Mouse (Mus musculus) liver, embryonic 15.5 days (tissue): Measurements from ENCODE around the gene Tpr. TPM values are rescaled to one million over a fixed set of nuclear protein-coding genes. Genes with fewer than 3 reads are reported as not detected.

Experiments
- ATAC-seq: fragments of 200-750 bp; cut with Nextera tagmentation; 2 replicates; pipeline ENCODE4 v1.8.0; 2017; ENCODE audit warnings: moderate number of reproducible peaks, mild to moderate bottlenecking, moderate library complexity; ENCODE audit not compliant: insufficient read depth
- H3K27ac ChIP-seq: fragments of 300-500 bp; sonication (generic); replicated peaks from 2 replicates; pipeline ENCODE4 v1.5.1; 2015; ENCODE audit warnings: mild to moderate bottlenecking, inconsistent platforms
- H3K27me3 ChIP-seq: fragments of 300-500 bp; sonication (generic); 2 replicates; pipeline ENCODE4 v1.6.1; 2015; ENCODE audit warnings: mild to moderate bottlenecking, inconsistent platforms
- H3K36me3 ChIP-seq: fragments of 300-500 bp; sonication (generic); replicated peaks from 2 replicates; pipeline ENCODE4 v1.6.1; 2015; ENCODE audit warnings: moderate library complexity, mild to moderate bottlenecking, inconsistent platforms
- H3K4me1 ChIP-seq: fragments of 300-500 bp; sonication (generic); replicated peaks from 2 replicates; pipeline ENCODE4 v1.6.1; 2015; ENCODE audit warnings: inconsistent platforms
- H3K4me2 ChIP-seq: fragments of 300-500 bp; sonication (generic); 2 replicates; pipeline ENCODE4 v1.6.1; 2015; ENCODE audit warnings: moderate library complexity, mild to moderate bottlenecking, inconsistent platforms
- H3K4me3 ChIP-seq: fragments of 300-500 bp; sonication (generic); replicated peaks from 2 replicates; pipeline ENCODE4 v1.5.1; 2015; ENCODE audit warnings: mild to moderate bottlenecking, inconsistent platforms
- H3K9ac ChIP-seq: fragments of 300-500 bp; sonication (generic); 2 replicates; pipeline ENCODE4 v1.6.1; 2015; ENCODE audit warnings: moderate library complexity, mild to moderate bottlenecking, inconsistent platforms
- H3K9me3 ChIP-seq: fragments of 300-500 bp; sonication (generic); replicated peaks from 2 replicates; pipeline ENCODE4 v1.6.1; 2016; ENCODE audit warnings: inconsistent platforms
- WGBS: fragments of 180-500 bp; shearing (Covaris S2); methylation state at CpG from one replicate; pipeline ENCODE4 v1.1.7; 2015; ENCODE audit warnings: mixed read lengths; ENCODE audit not compliant: insufficient replicate concordance; 5-methylcytosine and 5-hydroxymethylcytosine counted together
- polyA plus RNA-seq: library from polyadenylated mRNA; unstranded; fragments of >200 nt; fragmentation: Nextera tagmentation; extraction: Ambion mirVana; gene quantifications from 2 replicates; pipeline ENCODE4 v1.2.1, GENCODE M21; 2015

Tpr gene
- polyA plus RNA-seq, 1 experiment from 2014 or later: 67.2 TPM

GRCm38 (mm10) chr1:150463068-150463467 is 70.4 kb downstream of the Tpr start:
- H3K4me1 ChIP-seq: no peaks in the 10 kb centered on the region
- H3K4me2 ChIP-seq: no peak overlapping the region
- H3K36me3 ChIP-seq: no peaks in the 10 kb centered on the region
- H3K27ac ChIP-seq: no peak overlapping the region
- no peaks in the 10 kb centered on the region for H3K27me3 ChIP-seq
- no peaks in the 10 kb centered on the region for H3K9me3 ChIP-seq
- no peak for ATAC-seq
- H3K9ac ChIP-seq: no peak overlapping the region
- no peak overlapping the region for H3K4me3 ChIP-seq
- WGBS: 66% methylated on average over 5 of the region's 5 CpGs

- no peak for ATAC-seq
- H3K9me3 ChIP-seq: no peaks in the 10 kb centered on the region
- H3K4me2 ChIP-seq: no peak overlapping the region
- H3K9ac ChIP-seq: no peak overlapping the region
- no peaks in the 10 kb centered on the region for H3K4me1 ChIP-seq
- no peak overlapping the region for H3K4me3 ChIP-seq
- no peaks in the 10 kb centered on the region for H3K36me3 ChIP-seq
- 63% methylated on average over 4 of the region's 4 CpGs for WGBS
- no peak overlapping the region for H3K27ac ChIP-seq
- no peaks in the 10 kb centered on the region for H3K27me3 ChIP-seq
Measured at GRCm38 (mm10) chr1:150463691-150464090, 71.1 kb downstream of the Tpr start.

GRCm38 (mm10) chr1:150465364-150465763 is 72.7 kb downstream of the Tpr start:
- no peak overlapping the region for H3K27ac ChIP-seq
- H3K9ac ChIP-seq: no peak overlapping the region
- H3K36me3 ChIP-seq: no peaks in the 10 kb centered on the region
- H3K4me1 ChIP-seq: no peaks in the 10 kb centered on the region
- no peaks in the 10 kb centered on the region for H3K27me3 ChIP-seq
- WGBS: 55% methylated on average over 10 of the region's 10 CpGs
- H3K4me3 ChIP-seq: no peak overlapping the region
- no peaks in the 10 kb centered on the region for H3K9me3 ChIP-seq
- ATAC-seq: no peak
- no peak overlapping the region for H3K4me2 ChIP-seq

DNA sequence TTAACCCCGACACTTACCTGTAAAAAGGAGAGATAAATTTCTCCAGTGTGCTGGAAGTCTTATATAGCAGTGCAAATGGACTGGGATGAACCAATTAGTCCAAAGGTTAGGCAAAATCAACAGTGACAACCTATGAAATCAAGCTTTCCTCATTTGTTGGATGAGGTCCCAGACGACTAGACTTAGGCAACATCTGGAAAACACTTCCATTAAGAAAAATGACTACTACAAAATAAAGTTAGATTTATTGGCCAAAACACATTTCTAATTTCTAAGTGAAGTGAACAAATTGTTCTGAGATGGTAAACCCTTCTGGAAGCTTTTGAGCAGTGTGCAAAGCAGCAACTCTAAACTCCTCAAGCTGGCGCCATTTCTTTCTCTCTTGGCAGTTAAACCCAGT is 73.5 kb downstream of the Tpr start, which contains the start of gene Prg4:
Prg4 (minus strand) TSS at position 34 of the 400 bp plus-strand sequence.
- 66% methylated on average over 3 of the region's 3 CpGs for WGBS
- Histone ChIP-seq H3K27me3 (no peaks in the 10 kb centered on the region), H3K4me2 (no peak within 1 kb of the TSS), H3K36me3 (no peaks in the 10 kb centered on the region), H3K9me3 (no peaks in the 10 kb centered on the region), H3K4me1 (no peaks in the 10 kb centered on the region), H3K27ac (no peak within 1 kb of the TSS), H3K4me3 (no peak within 1 kb of the TSS), H3K9ac (no peak within 1 kb of the TSS)
- no peak for ATAC-seq

- ATAC-seq: no peak
Measured at GRCm38 (mm10) chr1:150469992-150470391, 77.4 kb downstream of the Tpr start.

GRCm38 (mm10) chr1:150472525-150472924 is 79.9 kb downstream of the Tpr start:
- Histone ChIP-seq H3K27me3 (no peaks in the 10 kb centered on the region), H3K9ac (no peak overlapping the region), H3K4me3 (no peak overlapping the region), H3K4me2 (no peak overlapping the region), H3K9me3 (no peaks in the 10 kb centered on the region), H3K36me3 (no peaks in the 10 kb centered on the region), H3K27ac (no peak overlapping the region), H3K4me1 (no peaks in the 10 kb centered on the region)
- no peak for ATAC-seq
- 65% methylated on average over 7 of the region's 7 CpGs for WGBS

More at GRCm38 (mm10) chr1:150469992-150470391, 77.4 kb downstream of the Tpr start:
- Histone ChIP-seq H3K9ac (no peak overlapping the region), H3K27me3 (no peaks in the 10 kb centered on the region), H3K4me3 (no peak overlapping the region), H3K27ac (no peak overlapping the region), H3K9me3 (no peaks in the 10 kb centered on the region), H3K4me2 (no peak overlapping the region), H3K36me3 (no peaks in the 10 kb centered on the region), H3K4me1 (no peaks in the 10 kb centered on the region)
- 14% methylated on average over 3 of the region's 3 CpGs for WGBS

- Histone ChIP-seq H3K9ac (no peak overlapping the region), H3K9me3 (no peaks in the 10 kb centered on the region), H3K4me3 (no peak overlapping the region), H3K36me3 (no peaks in the 10 kb centered on the region), H3K27me3 (no peaks in the 10 kb centered on the region), H3K4me1 (no peaks in the 10 kb centered on the region), H3K27ac (no peak overlapping the region), H3K4me2 (no peak overlapping the region)
- WGBS: 59% methylated on average over 5 of the region's 5 CpGs
- no peak for ATAC-seq
Measured at GRCm38 (mm10) chr1:150480674-150481073, 88.0 kb downstream of the Tpr start.

DNA sequence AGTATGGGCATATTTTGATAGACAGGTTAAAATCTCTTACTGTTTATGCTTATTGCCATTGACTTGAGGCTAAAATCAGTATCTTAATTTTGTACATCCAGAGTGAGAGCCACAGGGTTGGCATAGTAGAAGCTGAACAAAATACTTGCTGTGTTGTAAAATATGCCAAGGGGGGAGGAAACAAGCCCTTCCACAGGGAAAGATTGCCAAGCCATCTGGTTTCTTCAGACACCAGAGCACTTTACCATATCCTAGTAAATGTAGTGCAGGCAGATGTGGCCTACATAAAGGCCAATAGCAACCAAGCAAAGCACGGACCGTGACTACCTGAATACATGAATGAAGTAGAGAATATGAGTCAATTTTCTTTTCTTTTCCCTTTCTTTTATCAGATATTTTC is 96.5 kb downstream of the Tpr start:
- Histone ChIP-seq H3K4me3 (no peak overlapping the region), H3K4me2 (no peak overlapping the region), H3K9me3 (no peaks in the 10 kb centered on the region), H3K4me1 (no peaks in the 10 kb centered on the region), H3K27ac (no peak overlapping the region), H3K27me3 (no peaks in the 10 kb centered on the region), H3K9ac (no peak overlapping the region), H3K36me3 (no peaks in the 10 kb centered on the region)
- no peak for ATAC-seq
- 85% methylated on average over 2 of the region's 2 CpGs for WGBS

DNA sequence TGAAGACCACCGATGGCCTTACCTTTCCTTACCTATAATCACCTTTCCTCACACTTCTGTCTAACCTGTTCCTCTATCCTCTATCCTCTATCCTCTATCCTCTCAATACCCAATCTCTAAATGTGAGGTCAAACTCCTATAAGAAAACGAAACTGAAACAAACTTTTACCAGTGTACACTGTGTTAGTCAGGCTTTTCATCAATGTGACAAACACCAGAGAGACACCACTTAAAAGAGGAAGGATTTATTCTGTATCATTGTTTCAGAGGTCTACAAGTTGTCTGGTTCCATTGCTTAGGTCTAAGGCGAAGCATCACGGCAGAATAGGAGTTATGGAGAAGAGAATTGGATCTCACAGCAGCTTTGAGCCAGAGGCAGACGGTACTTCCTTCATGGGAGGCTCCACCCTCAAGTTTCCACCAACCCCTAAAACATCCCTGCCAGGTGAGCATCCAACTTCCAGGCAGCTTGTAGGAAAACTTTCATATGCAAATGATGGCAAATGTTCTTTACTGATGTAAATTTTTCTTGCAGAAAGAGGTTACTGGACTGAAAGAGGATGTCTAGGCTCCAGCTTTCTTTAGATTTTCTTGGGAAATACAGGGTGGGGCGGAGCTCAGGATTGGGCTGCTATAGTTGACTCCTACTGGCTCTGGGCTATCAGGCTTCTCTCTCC is 104.1 kb downstream of the Tpr start:
- H3K4me2 ChIP-seq: no peak overlapping the region
- H3K9ac ChIP-seq: no peak overlapping the region
- H3K4me1 ChIP-seq: no peaks in the 10 kb centered on the region
- H3K27me3 ChIP-seq: no peaks in the 10 kb centered on the region
- no peak overlapping the region for H3K27ac ChIP-seq
- WGBS: 52% methylated on average over 6 of the region's 6 CpGs
- no peak overlapping the region for H3K4me3 ChIP-seq
- H3K9me3 ChIP-seq: no peaks in the 10 kb centered on the region
- H3K36me3 ChIP-seq: no peaks in the 10 kb centered on the region
- no peak for ATAC-seq

DNA sequence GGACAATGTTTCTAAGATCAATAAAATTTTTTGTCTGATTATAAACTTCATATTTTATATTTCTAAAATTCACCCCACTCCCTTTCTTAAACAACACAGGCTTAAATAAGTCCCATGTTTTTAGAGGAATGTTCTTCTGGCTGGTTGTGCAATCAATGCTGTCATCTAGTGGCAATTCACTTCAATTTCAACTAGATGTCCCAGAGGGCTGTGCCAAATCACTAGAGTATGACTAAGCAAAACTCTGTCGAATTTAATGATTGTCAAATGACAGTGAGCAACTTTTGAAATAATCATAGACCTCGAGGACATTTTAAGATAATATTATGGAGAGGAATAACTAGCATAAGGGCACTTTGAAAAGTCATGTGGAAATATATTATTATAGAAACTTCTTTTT is 105.1 kb downstream of the Tpr start:
- no peak for ATAC-seq
- Histone ChIP-seq H3K4me2 (no peak overlapping the region), H3K9me3 (no peaks in the 10 kb centered on the region), H3K9ac (no peak overlapping the region), H3K4me1 (no peaks in the 10 kb centered on the region), H3K36me3 (no peaks in the 10 kb centered on the region), H3K27ac (no peak overlapping the region), H3K4me3 (no peak overlapping the region), H3K27me3 (no peaks in the 10 kb centered on the region)
- 39% methylated on average over 2 of the region's 2 CpGs for WGBS

DNA sequence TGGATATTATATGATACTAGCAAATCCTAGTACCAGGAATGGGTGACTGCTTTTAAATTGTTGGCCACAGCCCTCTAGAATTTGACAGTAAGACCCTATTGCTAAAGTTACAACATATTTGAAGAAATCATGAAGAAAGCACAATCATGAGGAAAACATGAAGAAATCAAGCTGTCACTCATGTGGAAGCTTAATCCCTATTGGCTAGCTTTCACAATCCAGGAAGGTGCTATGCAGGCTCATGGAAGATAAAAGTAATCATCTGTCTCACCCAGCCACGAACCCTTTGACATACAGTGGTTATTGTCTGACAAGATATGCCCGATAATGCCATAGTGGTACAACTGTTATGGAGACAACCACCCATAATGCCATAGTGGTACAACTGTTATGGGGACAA is 105.5 kb downstream of the Tpr start:
- Histone ChIP-seq H3K27ac (no peak overlapping the region), H3K4me1 (no peaks in the 10 kb centered on the region), H3K9ac (no peak overlapping the region), H3K9me3 (no peaks in the 10 kb centered on the region), H3K27me3 (no peaks in the 10 kb centered on the region), H3K4me3 (no peak overlapping the region), H3K36me3 (no peaks in the 10 kb centered on the region), H3K4me2 (no peak overlapping the region)
- WGBS: 54% methylated on average over 2 of the region's 2 CpGs
- ATAC-seq: no peak
